Mouse (Mus musculus): Measurements from ENCODE around the gene Ubl7. TPM values are rescaled to one million over a fixed set of nuclear protein-coding genes. Genes with fewer than 3 reads are reported as not detected.
A peak's percentile ranks its signal among the peaks of the same experiment; 100 is the strongest.

Gene Ubl7
- polyA plus RNA-seq, 1 experiment from 2014 or later: 101 TPM

DNA sequence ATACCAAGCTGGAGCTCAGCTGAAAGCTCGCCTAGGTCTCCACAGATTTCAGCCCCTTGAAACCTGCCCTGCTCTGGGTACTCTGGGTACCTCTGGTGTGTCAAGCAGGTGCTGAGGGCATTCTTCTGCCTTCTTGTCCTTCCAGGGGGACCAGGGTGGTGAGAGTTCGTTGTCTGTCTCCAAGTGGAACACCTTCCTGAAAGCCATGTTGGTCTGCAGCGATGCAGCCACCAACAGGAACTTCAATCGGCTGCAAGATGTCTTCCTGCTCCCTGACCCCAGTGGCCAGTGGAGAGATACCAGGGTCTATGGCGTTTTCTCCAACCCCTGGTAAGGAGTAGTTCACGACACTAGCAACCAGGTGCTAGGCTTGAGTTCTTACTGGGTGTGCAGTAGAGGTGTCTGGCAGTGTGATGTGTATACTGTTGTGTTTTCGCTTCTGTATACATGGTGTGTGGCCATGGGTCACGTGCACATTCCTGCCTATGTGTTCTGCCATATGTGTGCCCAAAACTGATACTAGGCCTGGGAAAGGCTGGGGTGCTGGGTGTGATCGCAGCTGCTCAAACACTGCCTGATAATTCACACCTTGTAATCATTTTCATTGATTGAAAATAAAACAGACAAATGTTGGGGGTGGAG, 45.5 kb downstream of the Ubl7 start:
- Histone ChIP-seq H3K9me3 (ENCODE audit: control insufficient read depth, low read depth, low read length) (no peaks in the 10 kb centered on the region), H3K4me2 (replicated peaks; ENCODE audit: low read depth, low read length) (no peak overlapping the region), H3K4me1 (ENCODE audit: control insufficient read depth, insufficient read depth, low read length) (no peaks in the 10 kb centered on the region), H3K36me3 (ENCODE audit: control insufficient read depth, insufficient read depth, low read length) (no peaks in the 10 kb centered on the region), H3K4me3 (ENCODE audit: low read depth, low read length) (no peak overlapping the region), H3K27ac (ENCODE audit: low read length) (no peak overlapping the region), H3K9ac (replicated peaks; ENCODE audit: low read depth, low read length) (no peak overlapping the region), H3K27me3 (ENCODE audit: control insufficient read depth, insufficient read depth, low read length) (no peaks in the 10 kb centered on the region)
- WGBS: 73% methylated on average over 9 of the region's 9 CpGs
- ATAC-seq (ENCODE audit: insufficient number of reproducible peaks, insufficient read depth, low FRiP score, low read depth): peak; percentile 21; the same call in 1 of the 2 replicates

- H3K9me3 ChIP-seq (ENCODE audit: control insufficient read depth, low read depth, low read length): no peaks in the 10 kb centered on the region
- no peaks in the 10 kb centered on the region for H3K36me3 ChIP-seq (ENCODE audit: control insufficient read depth, insufficient read depth, low read length)
- H3K4me3 ChIP-seq (ENCODE audit: low read depth, low read length): no peak overlapping the region
- 0 out of 2 replicates have a peak, but pooled peaks have one; percentile 35 for ATAC-seq (ENCODE audit: insufficient number of reproducible peaks, insufficient read depth, low FRiP score, low read depth)
- WGBS: 66% methylated on average over 5 of the region's 5 CpGs
- H3K27ac ChIP-seq (ENCODE audit: low read length): no peak overlapping the region
- no peaks in the 10 kb centered on the region for H3K4me1 ChIP-seq (ENCODE audit: control insufficient read depth, insufficient read depth, low read length)
- H3K9ac ChIP-seq (replicated peaks; ENCODE audit: low read depth, low read length): no peak overlapping the region
- no peaks in the 10 kb centered on the region for H3K27me3 ChIP-seq (ENCODE audit: control insufficient read depth, insufficient read depth, low read length)
- H3K4me2 ChIP-seq (replicated peaks; ENCODE audit: low read depth, low read length): no peak overlapping the region
These were observed 46.1 kb downstream of the Ubl7 start for GRCm38 (mm10) chr9:57956838-57957236.

- Histone ChIP-seq H3K9me3 (ENCODE audit: control insufficient read depth, low read depth, low read length) (no peaks in the 10 kb centered on the region), H3K9ac (replicated peaks; ENCODE audit: low read depth, low read length) (no peak overlapping the region), H3K4me2 (replicated peaks; ENCODE audit: low read depth, low read length) (no peak overlapping the region), H3K27ac (ENCODE audit: low read length) (no peak overlapping the region), H3K4me1 (ENCODE audit: control insufficient read depth, insufficient read depth, low read length) (0 out of 2 replicates have a peak, but pooled peaks cover 3% of the 10 kb centered on the region), H3K4me3 (ENCODE audit: low read depth, low read length) (no peak overlapping the region), H3K27me3 (ENCODE audit: control insufficient read depth, insufficient read depth, low read length) (no peaks in the 10 kb centered on the region), H3K36me3 (ENCODE audit: control insufficient read depth, insufficient read depth, low read length) (no peaks in the 10 kb centered on the region)
- 69% methylated on average over 1 of the region's 1 CpGs for WGBS
- no peak for ATAC-seq (ENCODE audit: insufficient number of reproducible peaks, insufficient read depth, low FRiP score, low read depth)
These were observed 47.8 kb downstream of the Ubl7 start for GRCm38 (mm10) chr9:57958615-57959014.

DNA sequence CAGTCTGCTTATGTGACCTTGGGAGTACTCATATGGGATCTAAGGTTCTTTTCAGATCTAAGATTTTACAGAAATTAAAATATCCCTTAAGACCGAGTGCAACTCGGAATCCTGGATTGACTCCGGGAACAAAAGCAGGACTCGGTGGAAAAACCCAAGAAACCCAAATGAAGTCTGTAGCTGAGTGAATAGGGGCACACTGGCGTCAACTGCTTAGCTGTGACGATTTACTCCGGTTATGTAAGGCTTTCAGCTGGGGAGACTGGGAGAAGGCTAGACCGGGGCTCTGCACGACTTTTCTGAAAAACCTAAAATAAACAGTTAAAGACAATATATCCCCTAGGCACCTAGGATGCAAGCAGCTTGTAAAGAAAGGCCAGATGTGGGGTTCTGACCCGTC, 48.6 kb downstream of the Ubl7 start:
- H3K4me2 ChIP-seq (replicated peaks; ENCODE audit: low read depth, low read length): no peak overlapping the region
- no peak overlapping the region for H3K9ac ChIP-seq (replicated peaks; ENCODE audit: low read depth, low read length)
- WGBS: 52% methylated on average over 10 of the region's 10 CpGs
- H3K4me1 ChIP-seq (ENCODE audit: control insufficient read depth, insufficient read depth, low read length): 0 out of 2 replicates have a peak, but pooled peaks cover 3% of the 10 kb centered on the region
- no peak overlapping the region for H3K4me3 ChIP-seq (ENCODE audit: low read depth, low read length)
- ATAC-seq (ENCODE audit: insufficient number of reproducible peaks, insufficient read depth, low FRiP score, low read depth): no peak
- H3K36me3 ChIP-seq (ENCODE audit: control insufficient read depth, insufficient read depth, low read length): no peaks in the 10 kb centered on the region
- no peak overlapping the region for H3K27ac ChIP-seq (ENCODE audit: low read length)
- no peaks in the 10 kb centered on the region for H3K27me3 ChIP-seq (ENCODE audit: control insufficient read depth, insufficient read depth, low read length)
- no peaks in the 10 kb centered on the region for H3K9me3 ChIP-seq (ENCODE audit: control insufficient read depth, low read depth, low read length)

DNA sequence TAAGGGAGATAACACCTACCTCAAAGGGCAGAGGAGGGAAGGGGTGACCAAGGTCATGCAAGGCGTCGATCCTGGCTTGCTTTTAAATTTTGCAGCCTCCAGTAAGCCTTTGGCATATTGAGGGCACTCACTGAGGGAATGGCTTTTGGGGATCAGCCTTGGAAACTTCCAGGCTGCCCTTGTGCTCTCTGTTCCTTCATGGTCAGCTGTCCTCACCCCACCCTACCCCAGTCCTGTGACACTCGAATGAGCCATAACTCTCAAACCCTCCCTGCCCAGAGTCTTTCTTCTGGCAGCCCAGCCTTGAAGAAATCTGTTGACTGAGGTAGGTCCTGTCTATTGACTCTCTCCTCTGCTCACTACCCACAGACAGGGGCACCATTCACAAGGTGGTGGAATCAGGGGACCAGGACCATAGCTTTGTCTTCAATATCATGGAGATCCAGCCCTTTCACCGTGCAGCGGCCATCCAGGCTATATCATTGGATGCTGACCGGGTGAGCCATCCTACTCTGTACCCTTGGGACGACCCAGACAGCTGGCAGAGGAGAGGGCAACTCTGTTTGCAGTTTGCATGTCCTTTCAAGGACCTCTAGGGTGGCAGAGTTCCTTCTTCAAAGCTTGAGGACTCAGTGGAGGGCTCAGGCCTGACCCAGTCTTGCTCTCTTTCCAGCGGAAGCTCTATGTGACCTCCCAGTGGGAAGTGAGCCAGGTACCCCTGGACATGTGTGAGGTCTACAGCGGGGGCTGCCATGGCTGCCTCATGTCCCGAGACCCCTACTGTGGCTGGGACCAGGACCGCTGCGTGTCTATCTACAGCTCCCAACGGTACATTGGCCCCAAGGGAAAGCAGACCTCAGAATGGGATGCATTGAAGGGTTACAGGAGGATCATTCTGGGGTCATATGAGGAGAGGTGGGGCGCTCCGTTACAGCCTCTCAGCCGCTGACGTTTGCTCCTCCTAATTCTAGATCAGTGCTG, 49.4 kb downstream of the Ubl7 start:
- H3K4me2 ChIP-seq (replicated peaks; ENCODE audit: low read depth, low read length): no peak overlapping the region
- H3K36me3 ChIP-seq (ENCODE audit: control insufficient read depth, insufficient read depth, low read length): no peaks in the 10 kb centered on the region
- H3K4me1 ChIP-seq (ENCODE audit: control insufficient read depth, insufficient read depth, low read length): 0 out of 2 replicates have a peak, but pooled peaks cover 3% of the 10 kb centered on the region
- no peak overlapping the region for H3K9ac ChIP-seq (replicated peaks; ENCODE audit: low read depth, low read length)
- no peak overlapping the region for H3K4me3 ChIP-seq (ENCODE audit: low read depth, low read length)
- H3K9me3 ChIP-seq (ENCODE audit: control insufficient read depth, low read depth, low read length): no peaks in the 10 kb centered on the region
- WGBS: 73% methylated on average over 17 of the region's 17 CpGs
- H3K27ac ChIP-seq (ENCODE audit: low read length): no peak overlapping the region
- no peaks in the 10 kb centered on the region for H3K27me3 ChIP-seq (ENCODE audit: control insufficient read depth, insufficient read depth, low read length)
- no peak for ATAC-seq (ENCODE audit: insufficient number of reproducible peaks, insufficient read depth, low FRiP score, low read depth)

DNA sequence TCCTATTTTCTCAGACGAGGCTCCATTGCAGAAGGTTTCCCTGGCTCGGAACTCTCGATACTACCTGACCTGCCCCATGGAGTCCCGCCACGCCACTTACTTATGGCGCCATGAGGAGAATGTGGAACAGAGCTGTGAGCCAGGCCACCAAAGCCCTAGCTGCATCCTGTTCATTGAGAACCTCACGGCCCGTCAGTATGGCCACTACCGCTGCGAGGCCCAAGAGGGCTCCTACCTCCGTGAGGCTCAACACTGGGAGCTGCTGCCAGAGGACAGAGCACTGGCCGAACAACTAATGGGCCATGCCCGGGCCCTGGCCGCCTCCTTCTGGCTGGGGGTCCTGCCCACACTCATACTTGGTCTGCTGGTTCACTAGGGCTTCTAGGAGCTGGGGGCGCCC, 50.4 kb downstream of the Ubl7 start:
- WGBS: 92% methylated on average over 15 of the region's 15 CpGs
- Histone ChIP-seq H3K4me3 (ENCODE audit: low read depth, low read length) (no peak overlapping the region), H3K4me1 (ENCODE audit: control insufficient read depth, insufficient read depth, low read length) (0 out of 2 replicates have a peak, but pooled peaks cover 3% of the 10 kb centered on the region), H3K27me3 (ENCODE audit: control insufficient read depth, insufficient read depth, low read length) (no peaks in the 10 kb centered on the region), H3K27ac (ENCODE audit: low read length) (no peak overlapping the region), H3K36me3 (ENCODE audit: control insufficient read depth, insufficient read depth, low read length) (no peaks in the 10 kb centered on the region), H3K9me3 (ENCODE audit: control insufficient read depth, low read depth, low read length) (no peaks in the 10 kb centered on the region), H3K9ac (replicated peaks; ENCODE audit: low read depth, low read length) (no peak overlapping the region), H3K4me2 (replicated peaks; ENCODE audit: low read depth, low read length) (no peak overlapping the region)
- no peak for ATAC-seq (ENCODE audit: insufficient number of reproducible peaks, insufficient read depth, low FRiP score, low read depth)

DNA sequence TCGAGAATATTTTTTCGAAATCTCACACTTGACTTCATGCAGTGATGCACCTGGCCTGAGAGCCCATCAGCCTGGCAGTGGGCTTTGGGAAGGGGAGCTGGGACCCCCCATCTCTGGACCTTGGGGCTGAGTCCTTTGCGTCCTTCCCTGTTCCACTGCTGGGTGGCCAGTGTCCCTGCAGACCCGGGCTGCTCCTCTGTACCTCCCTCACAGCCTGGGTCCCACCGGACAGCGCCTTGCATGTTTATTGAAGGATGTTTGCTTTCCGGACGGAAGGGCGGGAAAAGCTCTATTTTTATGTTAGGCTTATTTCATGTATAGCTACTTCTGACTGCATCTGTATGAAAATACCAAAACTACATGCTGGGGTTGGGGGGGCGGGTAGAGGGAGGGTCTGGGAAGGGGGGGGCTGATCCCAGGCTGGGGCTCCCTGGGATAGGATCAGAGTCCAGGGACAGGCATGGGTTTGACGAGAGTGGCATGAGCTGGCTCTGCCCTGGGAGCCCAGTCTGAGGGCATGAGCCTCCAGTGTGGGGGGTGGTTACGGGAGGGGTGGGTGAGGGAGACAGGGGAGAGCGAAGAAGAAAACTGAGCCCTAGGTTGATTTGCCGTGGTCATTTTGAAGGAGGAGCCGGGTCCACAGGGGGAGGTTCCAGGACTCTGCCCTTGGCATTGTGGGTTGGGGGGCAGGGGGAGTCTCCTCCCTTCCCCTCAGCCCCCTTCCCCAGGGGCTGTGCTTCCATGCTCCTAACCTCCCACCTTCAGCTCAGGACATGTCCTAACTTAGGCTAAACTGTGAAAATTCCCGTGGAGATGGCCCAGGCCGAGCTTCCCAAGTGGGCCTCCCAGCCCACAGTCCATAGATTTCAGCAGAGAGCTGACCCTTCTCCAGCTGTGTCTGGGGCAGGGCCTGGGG, 51.3 kb downstream of the Ubl7 start:
- Histone ChIP-seq H3K9me3 (ENCODE audit: control insufficient read depth, low read depth, low read length) (no peaks in the 10 kb centered on the region), H3K4me1 (ENCODE audit: control insufficient read depth, insufficient read depth, low read length) (0 out of 2 replicates have a peak, but pooled peaks cover 3% of the 10 kb centered on the region), H3K4me3 (ENCODE audit: low read depth, low read length) (no peak overlapping the region), H3K9ac (replicated peaks; ENCODE audit: low read depth, low read length) (no peak overlapping the region), H3K4me2 (replicated peaks; ENCODE audit: low read depth, low read length) (no peak overlapping the region), H3K27me3 (ENCODE audit: control insufficient read depth, insufficient read depth, low read length) (no peaks in the 10 kb centered on the region), H3K27ac (ENCODE audit: low read length) (no peak overlapping the region), H3K36me3 (ENCODE audit: control insufficient read depth, insufficient read depth, low read length) (no peaks in the 10 kb centered on the region)
- ATAC-seq (ENCODE audit: insufficient number of reproducible peaks, insufficient read depth, low FRiP score, low read depth): no peak
- 45% methylated on average over 17 of the region's 17 CpGs for WGBS

Measured in stomach, embryonic 14.5 days (tissue).